Mouse (Mus musculus): ENCODE data around the gene Crtc2. TPM values are rescaled to one million over a fixed set of nuclear protein-coding genes. Genes with fewer than 3 reads are reported as not detected.
"Not testable (repeated sequence)": the region's sequence is repeated elsewhere in the genome, so short reads cannot be mapped to it uniquely, and the experiment has no call there.

The Crtc2 gene
- total RNA-seq, 2 experiments from 2014 or later: 20.9 to 24.1 TPM

GRCm38 (mm10) chr3:90241669-90242358 is 12.1 kb upstream of the Crtc2 start:
- no peak for DNase-seq (ENCODE audit: low spot score in 2 of 2)

- peak in 1 of 2 experiments; percentile 63 for DNase-seq (ENCODE audit: low spot score in 2 of 2)
Observed at GRCm38 (mm10) chr3:90242984-90243775, 10.8 kb upstream of the Crtc2 start, which contains the start of gene Creb3l4. Creb3l4 (minus strand) TSS chr3:90243512.

- DNase-seq (ENCODE audit: low spot score in 2 of 2): no peak
Observed at GRCm38 (mm10) chr3:90245406-90245805, 8.6 kb upstream of the Crtc2 start.

GRCm38 (mm10) chr3:90247630-90247959 is 6.4 kb upstream of the Crtc2 start:
- DNase-seq (ENCODE audit: low spot score in 2 of 2): no peak

GRCm38 (mm10) chr3:90247960-90248745 is 5.8 kb upstream of the Crtc2 start, which contains the start of gene Slc39a1:
Slc39a1 (plus strand) TSS chr3:90248172.
- DNase-seq (ENCODE audit: low spot score in 2 of 2): peak; percentile 81 to 94

- DNase-seq (ENCODE audit: low spot score in 2 of 2): peak in 1 of 2 experiments; percentile 39
Observed at GRCm38 (mm10) chr3:90248746-90249100, 5.2 kb upstream of the Crtc2 start.

GRCm38 (mm10) chr3:90250791-90251190 is 3.2 kb upstream of the Crtc2 start:
- no peak for DNase-seq (ENCODE audit: low spot score in 2 of 2)

GRCm38 (mm10) chr3:90251731-90252226 is 2.2 kb upstream of the Crtc2 start:
- DNase-seq (ENCODE audit: low spot score in 2 of 2): not testable (repeated sequence)

- DNase-seq (ENCODE audit: low spot score in 2 of 2): not testable (repeated sequence)
Observed at GRCm38 (mm10) chr3:90252659-90253058, 1.3 kb upstream of the Crtc2 start.

- not testable (repeated sequence) for DNase-seq (ENCODE audit: low spot score in 2 of 2)
Observed at GRCm38 (mm10) chr3:90253174-90253573, 789 bp upstream of the Crtc2 start.

GRCm38 (mm10) chr3:90254419-90255193 is 643 bp downstream of the Crtc2 start:
- DNase-seq (ENCODE audit: low spot score in 2 of 2): peak in 1 of 2 experiments; percentile 62

GRCm38 (mm10) chr3:90255194-90255565 is 1.2 kb downstream of the Crtc2 start:
- no peak for DNase-seq (ENCODE audit: low spot score in 2 of 2)

GRCm38 (mm10) chr3:90255784-90256353 is 1.9 kb downstream of the Crtc2 start:
- no peak for DNase-seq (ENCODE audit: low spot score in 2 of 2)

GRCm38 (mm10) chr3:90256731-90257530 is 3.0 kb downstream of the Crtc2 start:
- no peak for DNase-seq (ENCODE audit: low spot score in 2 of 2)

- DNase-seq (ENCODE audit: low spot score in 2 of 2): no peak
Observed at GRCm38 (mm10) chr3:90258521-90258920, 4.6 kb downstream of the Crtc2 start.

GRCm38 (mm10) chr3:90263121-90263771 is 9.3 kb downstream of the Crtc2 start:
- no peak for DNase-seq (ENCODE audit: low spot score in 2 of 2)

- DNase-seq (ENCODE audit: low spot score in 2 of 2): no peak
Observed at GRCm38 (mm10) chr3:90264687-90265033, 10.7 kb downstream of the Crtc2 start.

GRCm38 (mm10) chr3:90265034-90265931 is 11.3 kb downstream of the Crtc2 start, which contains the start of gene Dennd4b:
Dennd4b (plus strand) TSS chr3:90265185.
- DNase-seq (ENCODE audit: low spot score in 2 of 2): peak; percentile 95 to 96
